Mouse (Mus musculus) intestine, postnatal 0 days (tissue): ENCODE measurements around the gene Smdt1. TPM values are rescaled to one million over a fixed set of nuclear protein-coding genes. Genes with fewer than 3 reads are reported as not detected.
A peak's percentile ranks its signal among the peaks of the same experiment; 100 is the strongest.
"Not testable (repeated sequence)": the region's sequence is repeated elsewhere in the genome, so short reads cannot be mapped to it uniquely, and the experiment has no call there.

ENCODE experiments used
- ATAC-seq: fragments of 200-750 bp; cut with Nextera tagmentation; 2 replicates; pipeline ENCODE4 v1.8.0; 2017; ENCODE audit warnings: mild to moderate bottlenecking, moderate TSS enrichment, moderate library complexity
- H3K27ac ChIP-seq: fragments of 300-500 bp; sonication (generic); 2 replicates; pipeline ENCODE4 v1.5.1; 2014; ENCODE audit warnings: mild to moderate bottlenecking, low read depth, low read length, moderate library complexity
- H3K27me3 ChIP-seq: fragments of 300-500 bp; sonication (generic); replicated peaks from 2 replicates; pipeline ENCODE4 v1.6.1; 2014; ENCODE audit warnings: low read length, mixed read lengths; ENCODE audit not compliant: control insufficient read depth, insufficient read depth
- H3K36me3 ChIP-seq: fragments of 300-500 bp; sonication (generic); 2 replicates; pipeline ENCODE4 v1.6.1; 2014; ENCODE audit warnings: mild to moderate bottlenecking, moderate library complexity; ENCODE audit not compliant: control insufficient read depth, insufficient read depth
- H3K4me1 ChIP-seq: fragments of 300-500 bp; sonication (generic); replicated peaks from 2 replicates; pipeline ENCODE4 v1.6.1; 2014; ENCODE audit warnings: antibody characterized with exemption, low read length, mixed read lengths; ENCODE audit not compliant: control insufficient read depth, insufficient read depth
- H3K4me2 ChIP-seq: fragments of 300-500 bp; sonication (generic); replicated peaks from 2 replicates; pipeline ENCODE4 v1.6.1; 2014; ENCODE audit warnings: low read depth, mild to moderate bottlenecking, moderate library complexity
- H3K4me3 ChIP-seq: fragments of 300-500 bp; sonication (generic); 2 replicates; pipeline ENCODE4 v1.5.1; 2014; ENCODE audit warnings: low read depth, low read length
- H3K9ac ChIP-seq: fragments of 300-500 bp; sonication (generic); 2 replicates; pipeline ENCODE4 v1.6.1; 2014; ENCODE audit warnings: mild to moderate bottlenecking, low read depth, low read length
- H3K9me3 ChIP-seq: fragments of 300-500 bp; sonication (generic); 2 replicates; pipeline ENCODE4 v1.6.1; 2016; ENCODE audit warnings: mixed run types; ENCODE audit not compliant: control insufficient read depth
- CTCF ChIP-seq: sonication (generic); IDR thresholded peaks from 2 replicates; pipeline ENCODE4 v1.5.1; 2016; ENCODE audit warnings: low read depth, mild to moderate bottlenecking, control low read depth, antibody characterized with exemption, moderate library complexity
- WGBS: fragments of 180-500 bp; shearing (Covaris S2); extraction: QIAGEN DNeasy Blood & Tissue Kit; methylation state at CpG from one replicate; pipeline ENCODE4 v1.1.7; 2014; 5-methylcytosine and 5-hydroxymethylcytosine counted together
- polyA plus RNA-seq: library from polyadenylated mRNA; unstranded; fragments of >200 nt; fragmentation: Nextera tagmentation; extraction: Ambion mirVana; gene quantifications from 2 replicates; pipeline ENCODE4 v1.2.1, GENCODE M21; 2015

Gene Smdt1
- polyA plus RNA-seq, 1 experiment from 2014 or later: 448 TPM

- H3K27ac ChIP-seq: peak overlapping the region; percentile 85
- ATAC-seq: peak; percentile 97
- H3K36me3 ChIP-seq: no peaks in the 10 kb centered on the region
- no peaks in the 10 kb centered on the region for H3K4me1 ChIP-seq
- H3K4me2 ChIP-seq: no peak overlapping the region
- WGBS: 46% methylated on average over 11 of the region's 11 CpGs
- no peak overlapping the region for H3K9ac ChIP-seq
- TF ChIP-seq CTCF: peak; percentile 76
- no peak overlapping the region for H3K4me3 ChIP-seq
- no peaks in the 10 kb centered on the region for H3K27me3 ChIP-seq
- no peaks in the 10 kb centered on the region for H3K9me3 ChIP-seq
These were observed 22.8 kb downstream of the Smdt1 start for GRCm38 (mm10) chr15:82361459-82362018.

- Histone ChIP-seq H3K27me3 (no peaks in the 10 kb centered on the region), H3K4me2 (no peak overlapping the region), H3K9ac (no peak overlapping the region), H3K9me3 (no peaks in the 10 kb centered on the region), H3K4me3 (no peak overlapping the region), H3K27ac (peak overlapping the region; percentile 85), H3K4me1 (no peaks in the 10 kb centered on the region), H3K36me3 (no peaks in the 10 kb centered on the region)
- ATAC-seq: no peak
- 78% methylated on average over 3 of the region's 4 CpGs for WGBS
- no peak for TF ChIP-seq CTCF
These were observed 23.5 kb downstream of the Smdt1 start for GRCm38 (mm10) chr15:82362234-82362633.

- H3K9me3 ChIP-seq, H3K9ac ChIP-seq, H3K27ac ChIP-seq, H3K36me3 ChIP-seq, H3K4me3 ChIP-seq, H3K27me3 ChIP-seq, H3K4me2 ChIP-seq, ATAC-seq, H3K4me1 ChIP-seq: not testable (repeated sequence)
- 80% methylated on average over 7 of the region's 12 CpGs for WGBS
These were observed 25.0 kb downstream of the Smdt1 start for GRCm38 (mm10) chr15:82363801-82364200.

- peak overlapping the region; percentile 24; the same call in 1 of the 2 replicates for H3K4me2 ChIP-seq
- H3K27ac ChIP-seq, ATAC-seq, H3K4me3 ChIP-seq, H3K36me3 ChIP-seq, H3K4me1 ChIP-seq, H3K9me3 ChIP-seq, H3K27me3 ChIP-seq, H3K9ac ChIP-seq: not testable (repeated sequence)
- 20% methylated on average over 6 of the region's 9 CpGs for WGBS
These were observed 25.8 kb downstream of the Smdt1 start for GRCm38 (mm10) chr15:82364561-82364960.

GRCm38 (mm10) chr15:82368146-82368545 lies 29.4 kb downstream of the Smdt1 start:
- Histone ChIP-seq H3K27ac (no peak overlapping the region), H3K9me3 (no peaks in the 10 kb centered on the region), H3K4me3 (no peak overlapping the region), H3K27me3 (no peaks in the 10 kb centered on the region), H3K4me2 (no peak overlapping the region), H3K4me1 (no peaks in the 10 kb centered on the region), H3K36me3 (peaks cover 9% of the 10 kb centered on the region; the same call in 1 of the 2 replicates), H3K9ac (no peak overlapping the region)
- no peak for ATAC-seq
- TF ChIP-seq CTCF: no peak
- 90% methylated on average over 4 of the region's 4 CpGs for WGBS

GRCm38 (mm10) chr15:82368851-82369250 lies 30.1 kb downstream of the Smdt1 start:
- Histone ChIP-seq H3K36me3 (peaks cover 13% of the 10 kb centered on the region), H3K27me3 (no peaks in the 10 kb centered on the region), H3K9me3 (no peaks in the 10 kb centered on the region), H3K27ac (no peak overlapping the region), H3K4me2 (no peak overlapping the region), H3K4me1 (no peaks in the 10 kb centered on the region), H3K4me3 (no peak overlapping the region), H3K9ac (no peak overlapping the region)
- TF ChIP-seq CTCF: no peak
- ATAC-seq: no peak
- 90% methylated on average over 1 of the region's 1 CpGs for WGBS

GRCm38 (mm10) chr15:82372446-82372845 lies 33.7 kb downstream of the Smdt1 start:
- H3K4me3 ChIP-seq: no peak overlapping the region
- peaks cover 14% of the 10 kb centered on the region for H3K36me3 ChIP-seq
- ATAC-seq: no peak
- H3K27ac ChIP-seq: no peak overlapping the region
- WGBS: 89% methylated on average over 6 of the region's 6 CpGs
- H3K27me3 ChIP-seq: no peaks in the 10 kb centered on the region
- H3K4me1 ChIP-seq: no peaks in the 10 kb centered on the region
- no peak overlapping the region for H3K9ac ChIP-seq
- no peaks in the 10 kb centered on the region for H3K9me3 ChIP-seq
- TF ChIP-seq CTCF: no peak
- no peak overlapping the region for H3K4me2 ChIP-seq
